Mouse (Mus musculus) lung, adult 2 months (tissue): Measurements from ENCODE around the gene Col8a2.

Experiments used
- CTCF ChIP-seq: fragments of 200-500 bp; IDR thresholded peaks from 2 replicates; pipeline ENCODE4 v1.5.1; 2011; ENCODE audit warnings: mild to moderate bottlenecking, low read length, control low read depth; ENCODE audit not compliant: insufficient read depth
- POLR2A ChIP-seq: fragments of 200-500 bp; IDR thresholded peaks from 2 replicates; pipeline ENCODE4 v1.6.1; 2011; ENCODE audit warnings: low read depth, mild to moderate bottlenecking, control low read depth, low read length, borderline replicate concordance; ENCODE audit errors: extremely low read depth

DNA sequence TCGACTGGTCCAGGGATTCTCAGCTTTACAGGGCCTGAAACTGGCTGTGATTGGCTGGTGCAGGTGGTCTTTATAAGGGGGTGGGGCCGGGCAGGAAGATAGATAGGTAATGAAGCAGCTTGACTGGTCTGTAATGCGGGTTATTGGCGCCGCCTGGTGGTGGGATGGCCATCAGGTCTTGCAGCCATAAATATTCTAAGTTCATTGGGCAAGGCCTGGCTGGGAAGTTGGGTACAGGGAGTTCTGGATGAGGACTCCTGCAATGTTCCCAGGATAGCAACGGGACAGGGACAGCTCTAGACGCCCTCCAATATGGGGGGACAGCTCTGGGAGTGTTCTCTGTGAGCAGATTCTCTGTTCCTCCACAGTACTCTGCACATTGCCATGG is 23.3 kb downstream of the Col8a2 start:
- TF ChIP-seq CTCF: peak; percentile 72
- no peak for TF ChIP-seq POLR2A
